Mouse (Mus musculus) left cerebral cortex, adult 6 months (tissue): ENCODE results near the gene Abhd4. TPM values are rescaled to one million over a fixed set of nuclear protein-coding genes. Genes with fewer than 3 reads are reported as not detected.

Experiments
- long read RNA-seq, 2 experiments: library from polyadenylated mRNA; unstranded; transcript quantifications; one replicate each; pipeline ENCODE4 v2.0.0; 2019 to 2020
- polyA plus RNA-seq: library from polyadenylated mRNA; unstranded; fragments of <200 nt; fragmentation: Nextera tagmentation; gene quantifications from 2 replicates; pipeline ENCODE4 v1.2.3, GENCODE M21; 2021

Abhd4 gene
- 72.4 and 90.2 TPM in 2 replicates for polyA plus RNA-seq
- long read RNA-seq, experiment 1, transcript Abhd4-202 (7 exons, 2,508 nt) = minor isoform, 41 of 425 reads
- long read RNA-seq, experiment 1, transcript Abhd4-201 (7 exons, 2,401 nt) = major isoform, 325 of 425 reads
- long read RNA-seq, experiment 1, partial matches to known transcripts = 23 of 425 reads
- long read RNA-seq, experiment 1, other reads (novel, unspliced or antisense) = 36 of 425 reads
- long read RNA-seq, experiment 2, transcript Abhd4-201 (7 exons, 2,401 nt) = major isoform, 36 of 61 reads
- long read RNA-seq, experiment 2, transcript Abhd4-202 (7 exons, 2,508 nt) = minor isoform, 5 of 61 reads
- long read RNA-seq, experiment 2, partial matches to known transcripts = 9 of 61 reads
- long read RNA-seq, experiment 2, other reads (novel, unspliced or antisense) = 11 of 61 reads

GRCm38 (mm10) chr14:54253741-54254291 lies at the start of gene Abhd4, which contains the start of gene Dad1:
Gene Abhd4, plus strand, starts transcription at chr14:54254188.
Gene Dad1, minus strand, starts transcription at chr14:54254104.

GRCm38 (mm10) chr14:54284839-54285238 lies 30.9 kb downstream of the Abhd4 start, which contains the start of gene Olfr49:
Gene Olfr49, minus strand, starts transcription at chr14:54284939.

Other genes starting within 250 kb of the Abhd4 start
- gene Dad1, start 84 bp upstream of the Abhd4 start, polyA plus RNA-seq = 388 and 425 TPM in 2 replicates
- gene Olfr49, start 30.8 kb downstream of the Abhd4 start, polyA plus RNA-seq = not detected in 2 replicates
- gene Oxa1l, start 106.6 kb downstream of the Abhd4 start, polyA plus RNA-seq = 36.9 and 48.4 TPM in 2 replicates
- gene Slc7a7, start 163.6 kb downstream of the Abhd4 start, polyA plus RNA-seq = 1.0 and 2.1 TPM in 2 replicates
- 395 and 463 TPM in 2 replicates for gene Mrpl52, start 172.7 kb downstream of the Abhd4 start, polyA plus RNA-seq
- gene Mmp14, start 177.4 kb downstream of the Abhd4 start, polyA plus RNA-seq = 2.3 and 6.2 TPM in 2 replicates
- gene Lrp10, start 209.9 kb downstream of the Abhd4 start, polyA plus RNA-seq = 7.2 and 18.6 TPM in 2 replicates
- gene Rem2, start 221.9 kb downstream of the Abhd4 start, polyA plus RNA-seq = 8.8 and 13.8 TPM in 2 replicates